Mouse (Mus musculus): Measurements from ENCODE around the gene Sycp3. TPM values are rescaled to one million over a fixed set of nuclear protein-coding genes. Genes with fewer than 3 reads are reported as not detected.

The Sycp3 gene
- total and polyA plus RNA-seq, 2 experiments from 2014 or later, result 0.20 TPM; not detected in 1

GRCm38 (mm10) chr10:88491632-88492031 is 32.3 kb downstream of the Sycp3 start:
- H3K9me3 ChIP-seq (replicated peaks; ENCODE audit: control insufficient read depth, low read length), result no peaks in the 10 kb centered on the region
- no peaks in the 10 kb centered on the region for H3K27me3 ChIP-seq (ENCODE audit: control insufficient read depth, insufficient read depth, low read length)
- H3K36me3 ChIP-seq (replicated peaks; ENCODE audit: control insufficient read depth, insufficient read depth, low read length), result no peaks in the 10 kb centered on the region
- 69% methylated on average over 7 of the region's 7 CpGs for WGBS
- no peak overlapping the region for H3K9ac ChIP-seq (replicated peaks; ENCODE audit: low read depth, low read length)
- ATAC-seq (ENCODE audit: insufficient read depth, low read depth) (no peak), DNase-seq (ENCODE audit: low spot score) (no peak)
- H3K4me2 ChIP-seq (ENCODE audit: low read depth, low read length), result no peak overlapping the region
- H3K27ac ChIP-seq (ENCODE audit: low read depth), result no peak overlapping the region
- TF ChIP-seq EP300 (IDR thresholded peaks at IDR 0.05; ENCODE audit: low read depth) (no peak), CTCF (IDR thresholded peaks at IDR 0.05; ENCODE audit: low read depth) (no peak)
- no peak overlapping the region for H3K4me3 ChIP-seq (ENCODE audit: low read depth, low read length)
- H3K4me1 ChIP-seq (ENCODE audit: control insufficient read depth, insufficient read depth), result no peaks in the 10 kb centered on the region

- Histone ChIP-seq H3K27me3 (ENCODE audit: control insufficient read depth, insufficient read depth, low read length) (no peaks in the 10 kb centered on the region), H3K9me3 (replicated peaks; ENCODE audit: control insufficient read depth, low read length) (no peaks in the 10 kb centered on the region), H3K27ac (ENCODE audit: low read depth) (no peak overlapping the region), H3K36me3 (replicated peaks; ENCODE audit: control insufficient read depth, insufficient read depth, low read length) (no peaks in the 10 kb centered on the region), H3K4me1 (ENCODE audit: control insufficient read depth, insufficient read depth) (no peaks in the 10 kb centered on the region), H3K4me3 (ENCODE audit: low read depth, low read length) (no peak overlapping the region), H3K4me2 (ENCODE audit: low read depth, low read length) (no peak overlapping the region), H3K9ac (replicated peaks; ENCODE audit: low read depth, low read length) (no peak overlapping the region)
- 82% methylated on average over 8 of the region's 8 CpGs for WGBS
- TF ChIP-seq CTCF (IDR thresholded peaks at IDR 0.05; ENCODE audit: low read depth) (no peak), EP300 (IDR thresholded peaks at IDR 0.05; ENCODE audit: low read depth) (no peak)
- DNase-seq (ENCODE audit: low spot score) (no peak), ATAC-seq (ENCODE audit: insufficient read depth, low read depth) (no peak)
Observed at GRCm38 (mm10) chr10:88492658-88493057, 33.3 kb downstream of the Sycp3 start.

GRCm38 (mm10) chr10:88494959-88495587 is 35.7 kb downstream of the Sycp3 start:
- no peaks in the 10 kb centered on the region for H3K4me1 ChIP-seq (ENCODE audit: control insufficient read depth, insufficient read depth)
- H3K27me3 ChIP-seq (ENCODE audit: control insufficient read depth, insufficient read depth, low read length), result no peaks in the 10 kb centered on the region
- H3K9ac ChIP-seq (replicated peaks; ENCODE audit: low read depth, low read length), result no peak overlapping the region
- H3K4me3 ChIP-seq (ENCODE audit: low read depth, low read length), result no peak overlapping the region
- H3K9me3 ChIP-seq (replicated peaks; ENCODE audit: control insufficient read depth, low read length), result no peaks in the 10 kb centered on the region
- H3K27ac ChIP-seq (ENCODE audit: low read depth), result no peak overlapping the region
- ATAC-seq (ENCODE audit: insufficient read depth, low read depth), result no peak
- TF ChIP-seq EP300 (IDR thresholded peaks at IDR 0.05; ENCODE audit: low read depth), result no peak
- no peak for TF ChIP-seq CTCF (IDR thresholded peaks at IDR 0.05; ENCODE audit: low read depth)
- no peaks in the 10 kb centered on the region for H3K36me3 ChIP-seq (replicated peaks; ENCODE audit: control insufficient read depth, insufficient read depth, low read length)
- no peak for DNase-seq (ENCODE audit: low spot score)
- H3K4me2 ChIP-seq (ENCODE audit: low read depth, low read length), result no peak overlapping the region
- WGBS, result 78% methylated on average over 4 of the region's 4 CpGs

GRCm38 (mm10) chr10:88496864-88497564 is 37.6 kb downstream of the Sycp3 start:
- WGBS, result 68% methylated on average over 11 of the region's 11 CpGs
- DNase-seq (ENCODE audit: low spot score), result no peak
- H3K4me1 ChIP-seq (ENCODE audit: control insufficient read depth, insufficient read depth), result no peaks in the 10 kb centered on the region
- ATAC-seq (ENCODE audit: insufficient read depth, low read depth), result no peak
- TF ChIP-seq EP300 (IDR thresholded peaks at IDR 0.05; ENCODE audit: low read depth), result no peak
- TF ChIP-seq CTCF (IDR thresholded peaks at IDR 0.05; ENCODE audit: low read depth), result no peak
- no peaks in the 10 kb centered on the region for H3K27me3 ChIP-seq (ENCODE audit: control insufficient read depth, insufficient read depth, low read length)
- H3K36me3 ChIP-seq (replicated peaks; ENCODE audit: control insufficient read depth, insufficient read depth, low read length), result no peaks in the 10 kb centered on the region
- no peaks in the 10 kb centered on the region for H3K9me3 ChIP-seq (replicated peaks; ENCODE audit: control insufficient read depth, low read length)
- H3K27ac ChIP-seq (ENCODE audit: low read depth), result no peak overlapping the region
- H3K4me3 ChIP-seq (ENCODE audit: low read depth, low read length), result no peak overlapping the region
- H3K4me2 ChIP-seq (ENCODE audit: low read depth, low read length), result no peak overlapping the region
- no peak overlapping the region for H3K9ac ChIP-seq (replicated peaks; ENCODE audit: low read depth, low read length)

GRCm38 (mm10) chr10:88499993-88500392 is 40.6 kb downstream of the Sycp3 start:
- no peak overlapping the region for H3K4me2 ChIP-seq (ENCODE audit: low read depth, low read length)
- H3K4me1 ChIP-seq (ENCODE audit: control insufficient read depth, insufficient read depth), result no peaks in the 10 kb centered on the region; the same call in 1 of the 2 replicates
- H3K4me3 ChIP-seq (ENCODE audit: low read depth, low read length), result no peak overlapping the region
- no peak overlapping the region for H3K27ac ChIP-seq (ENCODE audit: low read depth)
- TF ChIP-seq CTCF (IDR thresholded peaks at IDR 0.05; ENCODE audit: low read depth) (no peak), EP300 (IDR thresholded peaks at IDR 0.05; ENCODE audit: low read depth) (no peak)
- no peak for ATAC-seq (ENCODE audit: insufficient read depth, low read depth)
- no peaks in the 10 kb centered on the region for H3K9me3 ChIP-seq (replicated peaks; ENCODE audit: control insufficient read depth, low read length)
- 73% methylated on average over 5 of the region's 5 CpGs for WGBS
- no peaks in the 10 kb centered on the region for H3K27me3 ChIP-seq (ENCODE audit: control insufficient read depth, insufficient read depth, low read length)
- DNase-seq (ENCODE audit: low spot score), result no peak
- H3K9ac ChIP-seq (replicated peaks; ENCODE audit: low read depth, low read length), result no peak overlapping the region
- H3K36me3 ChIP-seq (replicated peaks; ENCODE audit: control insufficient read depth, insufficient read depth, low read length), result no peaks in the 10 kb centered on the region

Data from heart, postnatal 0 days (tissue).